Mouse (Mus musculus): ENCODE results near the gene Abhd6. TPM values are rescaled to one million over a fixed set of nuclear protein-coding genes. Genes with fewer than 3 reads are reported as not detected.
"Not testable (repeated sequence)": the region's sequence is repeated elsewhere in the genome, so short reads cannot be mapped to it uniquely, and the experiment has no call there.

The Abhd6 gene
- polyA plus RNA-seq, 1 experiment from 2014 or later: 25.9 TPM

GRCm38 (mm10) chr14:8000247-8000646 is 2.5 kb upstream of the Abhd6 start:
- H3K9ac ChIP-seq: no peak overlapping the region
- peaks cover 23% of the 10 kb centered on the region for H3K4me1 ChIP-seq
- H3K9me3 ChIP-seq (replicated peaks): no peaks in the 10 kb centered on the region
- no peak overlapping the region for H3K4me3 ChIP-seq
- no peaks in the 10 kb centered on the region for H3K36me3 ChIP-seq (ENCODE audit: poor library complexity, severe bottlenecking)
- no peak overlapping the region for H3K4me2 ChIP-seq
- 87% methylated on average over 5 of the region's 5 CpGs for WGBS
- no peak overlapping the region for H3K27ac ChIP-seq
- no peak for ATAC-seq
- peaks cover 34% of the 10 kb centered on the region for H3K27me3 ChIP-seq

DNA sequence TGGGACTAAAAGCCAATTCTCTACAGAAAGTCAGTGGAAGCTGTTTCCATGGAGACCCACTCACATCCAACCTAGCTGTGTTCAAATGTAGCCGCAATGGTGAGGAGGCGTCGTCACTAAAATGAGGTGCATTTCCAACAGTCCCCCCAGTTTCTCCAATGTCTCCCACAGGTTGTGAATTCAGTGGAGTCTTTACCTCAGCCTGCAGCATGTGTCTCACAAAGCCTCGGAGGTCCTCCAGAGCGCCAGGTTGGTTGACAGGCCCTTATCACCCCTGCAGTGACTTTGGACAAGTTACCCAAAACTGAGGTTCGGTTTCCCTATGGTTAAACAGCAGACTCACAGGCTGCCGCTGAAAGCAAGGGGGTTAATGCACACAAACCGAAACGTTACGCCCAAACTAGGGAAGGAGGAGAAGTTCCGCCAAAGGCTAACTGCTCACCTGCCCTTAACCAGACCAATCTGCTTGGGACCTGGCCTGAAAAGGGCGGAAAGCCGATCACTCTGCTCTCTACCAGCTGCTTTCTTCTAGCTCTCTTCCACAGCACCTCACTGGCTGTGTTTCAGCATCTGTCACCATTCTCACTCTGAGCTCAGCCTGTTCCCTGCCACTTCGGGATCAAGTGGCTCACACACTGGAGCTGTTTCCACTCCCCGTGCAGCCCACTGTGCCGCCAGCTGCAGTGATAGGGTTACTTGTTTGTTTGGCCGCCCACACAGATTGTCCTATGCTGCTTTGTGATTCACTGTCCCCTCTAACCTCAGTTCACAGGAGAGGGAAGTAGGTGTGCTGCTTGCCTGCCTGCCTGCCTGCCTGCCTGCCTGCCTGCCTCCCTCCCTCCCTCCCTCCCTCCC is 1.6 kb upstream of the Abhd6 start:
- no peak overlapping the region for H3K9ac ChIP-seq
- ATAC-seq: no peak
- WGBS: 28% methylated on average over 17 of the region's 17 CpGs

DNA sequence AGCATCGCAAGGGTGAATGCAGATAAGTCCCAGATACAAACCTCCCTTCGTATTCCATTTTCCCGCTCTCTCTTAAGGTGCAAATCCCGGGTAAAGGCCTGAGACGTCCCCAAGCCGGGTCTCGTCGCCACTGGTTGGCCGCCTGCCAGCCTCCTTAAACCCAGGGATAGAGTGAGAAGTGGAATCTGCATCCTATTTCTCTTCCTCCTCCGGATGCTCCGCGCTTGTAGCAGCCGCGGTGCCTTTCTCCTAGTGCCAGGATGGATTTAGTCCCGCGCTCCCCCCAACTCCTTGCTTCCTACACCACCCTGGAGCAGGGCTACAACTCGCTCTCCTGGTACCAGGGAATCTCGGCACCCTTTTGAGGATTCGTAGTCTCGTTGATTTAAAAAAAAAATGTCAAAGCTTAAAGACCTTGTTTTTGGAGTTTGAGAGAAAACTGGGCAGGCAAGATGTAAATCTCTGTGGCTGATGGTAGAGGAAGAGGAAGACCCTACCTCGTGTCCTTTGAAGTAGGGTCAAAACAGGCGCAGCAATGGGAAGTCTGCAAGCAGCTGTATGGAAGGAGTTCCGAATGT is 480 bp downstream of the Abhd6 start:
- H3K36me3 ChIP-seq (ENCODE audit: poor library complexity, severe bottlenecking): no peaks in the 10 kb centered on the region
- ATAC-seq: peak; percentile 71; the same call in 1 of the 2 replicates
- peaks cover 34% of the 10 kb centered on the region for H3K27me3 ChIP-seq
- H3K4me2 ChIP-seq: peak overlapping the region; percentile 64
- H3K4me1 ChIP-seq: peaks cover 16% of the 10 kb centered on the region
- under 1% methylated on average over 23 of the region's 23 CpGs for WGBS
- H3K4me3 ChIP-seq: peak overlapping the region; percentile 68
- H3K27ac ChIP-seq: peak overlapping the region; percentile 74
- H3K9ac ChIP-seq: peak overlapping the region; percentile 70
- no peaks in the 10 kb centered on the region for H3K9me3 ChIP-seq (replicated peaks)

More for the DNA sequence above, 1.6 kb upstream of the Abhd6 start:
- Histone ChIP-seq H3K4me3 (no peak overlapping the region), H3K27me3 (peaks cover 34% of the 10 kb centered on the region), H3K9me3 (replicated peaks) (no peaks in the 10 kb centered on the region), H3K4me2 (no peak overlapping the region), H3K27ac (no peak overlapping the region), H3K4me1 (peaks cover 23% of the 10 kb centered on the region), H3K36me3 (ENCODE audit: poor library complexity, severe bottlenecking) (no peaks in the 10 kb centered on the region)

DNA sequence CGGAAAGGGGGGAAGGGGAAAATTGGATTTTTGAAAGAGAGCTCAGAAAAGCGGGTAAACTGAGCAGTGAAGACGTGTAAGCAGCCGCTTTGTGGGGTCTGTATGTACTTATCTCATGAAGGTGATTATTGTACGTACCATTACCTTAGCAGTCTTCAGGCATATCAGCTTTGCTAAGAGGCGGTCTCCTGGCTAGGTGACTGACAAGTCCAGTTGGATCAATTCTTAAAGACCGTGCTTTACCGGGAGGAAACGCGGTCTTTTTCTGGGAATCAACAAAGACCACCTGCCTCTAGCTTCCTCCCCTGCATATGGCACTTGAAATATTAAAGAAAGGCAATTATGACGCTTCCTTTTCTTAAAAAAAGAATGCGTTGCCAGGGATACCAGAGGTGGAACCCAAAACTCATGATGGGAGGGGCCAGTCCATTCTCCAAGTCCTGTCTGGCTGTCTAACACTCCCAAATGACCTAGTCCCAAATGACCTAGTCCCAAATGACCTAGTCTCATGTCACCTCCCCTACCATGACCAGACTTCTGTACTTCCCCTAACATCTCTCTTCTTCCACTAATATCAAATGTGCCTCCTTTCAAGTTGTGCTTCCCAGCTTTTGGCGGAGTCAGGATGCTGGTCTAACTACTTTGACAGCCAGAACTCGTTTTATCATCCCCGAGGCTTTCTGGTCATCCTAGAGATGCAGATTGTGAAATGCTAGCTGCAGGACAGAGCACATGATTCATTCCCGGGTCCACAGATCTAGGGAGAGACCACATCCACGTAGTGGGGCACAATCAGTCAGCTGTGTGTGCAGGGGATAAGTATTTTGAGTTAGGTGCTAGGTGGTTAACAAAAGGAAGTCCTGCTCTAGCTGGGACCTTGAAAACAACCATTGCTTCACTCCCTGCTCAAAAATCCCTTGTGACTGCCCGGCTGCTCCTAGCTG is 1.3 kb downstream of the Abhd6 start:
- 40% methylated on average over 18 of the region's 18 CpGs for WGBS
- peak overlapping the region; percentile 64 for H3K4me2 ChIP-seq
- H3K27me3 ChIP-seq: peaks cover 31% of the 10 kb centered on the region
- peaks cover 16% of the 10 kb centered on the region for H3K4me1 ChIP-seq
- no peaks in the 10 kb centered on the region for H3K9me3 ChIP-seq (replicated peaks)
- no peak overlapping the region for H3K27ac ChIP-seq
- peak overlapping the region; percentile 70 for H3K9ac ChIP-seq
- H3K4me3 ChIP-seq: peak overlapping the region; percentile 68
- no peaks in the 10 kb centered on the region for H3K36me3 ChIP-seq (ENCODE audit: poor library complexity, severe bottlenecking)
- ATAC-seq: 0 out of 2 replicates have a peak, but pooled peaks have one; percentile 15

DNA sequence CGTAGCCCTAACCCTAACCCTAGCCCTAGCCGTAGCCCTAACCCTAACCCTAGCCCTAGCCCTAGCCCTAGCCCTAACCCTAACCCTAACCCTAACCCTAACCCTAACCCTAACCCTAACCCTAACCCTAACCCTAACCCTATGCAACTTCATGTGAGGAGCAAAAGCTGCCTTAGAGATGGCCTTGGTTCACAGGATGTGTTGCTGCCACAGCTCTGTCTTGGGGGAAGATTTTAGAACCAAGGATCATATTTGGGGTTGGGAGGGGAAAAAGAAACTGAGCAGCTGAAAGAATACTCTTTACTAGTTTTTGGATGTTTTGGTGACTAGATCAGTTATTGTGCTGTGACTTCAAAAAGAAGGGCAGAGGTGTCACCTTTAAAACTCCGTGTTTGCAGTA is 3.4 kb downstream of the Abhd6 start:
- H3K4me1 ChIP-seq: peaks cover 16% of the 10 kb centered on the region
- H3K9me3 ChIP-seq (replicated peaks); H3K36me3 ChIP-seq (ENCODE audit: poor library complexity, severe bottlenecking); H3K4me3 ChIP-seq; H3K9ac ChIP-seq; H3K27ac ChIP-seq; ATAC-seq; H3K4me2 ChIP-seq: not testable (repeated sequence)
- peaks cover 12% of the 10 kb centered on the region for H3K27me3 ChIP-seq
- 66% methylated on average over 3 of the region's 3 CpGs for WGBS

- ATAC-seq: no peak
- Histone ChIP-seq H3K36me3 (ENCODE audit: poor library complexity, severe bottlenecking) (no peaks in the 10 kb centered on the region), H3K27me3 (peaks cover 3% of the 10 kb centered on the region), H3K4me3 (no peak overlapping the region), H3K9me3 (replicated peaks) (no peaks in the 10 kb centered on the region), H3K4me1 (peaks cover 16% of the 10 kb centered on the region), H3K27ac (no peak overlapping the region), H3K9ac (no peak overlapping the region), H3K4me2 (no peak overlapping the region)
Observed at GRCm38 (mm10) chr14:8007084-8007483, 4.4 kb downstream of the Abhd6 start.

GRCm38 (mm10) chr14:8007486-8007885 is 4.8 kb downstream of the Abhd6 start:
- Histone ChIP-seq H3K9me3 (replicated peaks) (no peaks in the 10 kb centered on the region), H3K9ac (no peak overlapping the region), H3K4me1 (peaks cover 13% of the 10 kb centered on the region), H3K27me3 (no peaks in the 10 kb centered on the region), H3K36me3 (ENCODE audit: poor library complexity, severe bottlenecking) (no peaks in the 10 kb centered on the region), H3K27ac (no peak overlapping the region), H3K4me2 (no peak overlapping the region), H3K4me3 (no peak overlapping the region)
- ATAC-seq: no peak
- WGBS: 83% methylated on average over 2 of the region's 2 CpGs

- Histone ChIP-seq H3K9ac (no peak overlapping the region), H3K9me3 (replicated peaks) (no peaks in the 10 kb centered on the region), H3K27me3 (no peaks in the 10 kb centered on the region), H3K4me3 (no peak overlapping the region), H3K36me3 (ENCODE audit: poor library complexity, severe bottlenecking) (no peaks in the 10 kb centered on the region), H3K4me2 (no peak overlapping the region), H3K4me1 (peaks cover 13% of the 10 kb centered on the region), H3K27ac (no peak overlapping the region)
- WGBS: 86% methylated on average over 10 of the region's 10 CpGs
- ATAC-seq: no peak
Observed at GRCm38 (mm10) chr14:8007923-8008322, 5.2 kb downstream of the Abhd6 start.

- WGBS: 91% methylated on average over 2 of the region's 2 CpGs
- Histone ChIP-seq H3K4me2 (no peak overlapping the region), H3K9me3 (replicated peaks) (no peaks in the 10 kb centered on the region), H3K9ac (no peak overlapping the region), H3K27ac (no peak overlapping the region), H3K4me3 (no peak overlapping the region), H3K4me1 (no peaks in the 10 kb centered on the region), H3K36me3 (ENCODE audit: poor library complexity, severe bottlenecking) (no peaks in the 10 kb centered on the region), H3K27me3 (no peaks in the 10 kb centered on the region)
- ATAC-seq: no peak
Observed at GRCm38 (mm10) chr14:8011297-8011696, 8.6 kb downstream of the Abhd6 start.

DNA sequence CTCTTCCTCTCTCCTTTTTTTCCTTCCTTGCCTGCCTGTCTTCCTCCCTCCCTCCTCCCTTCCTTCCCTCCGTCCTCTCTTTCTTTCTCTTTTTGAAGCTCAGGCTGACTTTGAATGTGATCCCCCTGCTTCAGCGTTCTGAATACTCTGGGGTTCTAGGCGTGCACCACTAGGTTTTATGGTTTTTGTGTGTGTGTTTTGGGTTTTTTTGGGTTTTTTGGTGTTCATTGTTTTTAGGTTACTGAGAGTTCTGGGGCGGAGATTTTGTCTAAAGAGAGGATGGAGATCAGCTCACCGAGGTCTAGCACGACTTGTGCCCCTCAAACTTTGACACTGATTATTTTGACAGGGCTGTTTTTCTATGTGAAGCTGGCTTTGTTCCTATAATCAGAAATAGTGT is 9.2 kb downstream of the Abhd6 start:
- Histone ChIP-seq H3K9ac (no peak overlapping the region), H3K4me3 (no peak overlapping the region), H3K4me2 (no peak overlapping the region), H3K27ac (no peak overlapping the region), H3K9me3 (replicated peaks) (no peaks in the 10 kb centered on the region), H3K27me3 (no peaks in the 10 kb centered on the region), H3K4me1 (no peaks in the 10 kb centered on the region), H3K36me3 (ENCODE audit: poor library complexity, severe bottlenecking) (no peaks in the 10 kb centered on the region)
- no peak for ATAC-seq
- WGBS: 80% methylated on average over 6 of the region's 6 CpGs

DNA sequence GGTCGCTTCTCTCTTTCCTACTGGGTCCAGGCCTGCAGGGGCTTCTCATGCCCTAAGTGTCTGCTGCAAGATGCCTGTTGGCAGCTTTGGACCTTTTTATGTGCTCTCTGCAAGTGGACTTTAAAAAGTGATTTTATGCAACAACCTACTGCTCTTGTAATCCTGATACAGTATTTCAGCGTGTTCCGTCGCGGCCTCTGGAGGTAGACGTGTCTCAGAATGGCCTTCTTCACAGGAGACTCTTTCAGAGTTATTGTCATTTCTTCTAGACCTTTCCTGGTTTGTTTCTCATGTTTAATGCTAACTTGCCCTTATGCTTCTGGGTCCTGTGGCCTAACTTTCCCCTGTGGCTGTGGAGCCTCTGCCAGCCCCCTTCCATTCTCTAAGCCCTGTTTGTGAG is 13.1 kb downstream of the Abhd6 start:
- Histone ChIP-seq H3K4me2 (no peak overlapping the region), H3K36me3 (ENCODE audit: poor library complexity, severe bottlenecking) (no peaks in the 10 kb centered on the region)
- WGBS: 90% methylated on average over 6 of the region's 6 CpGs

GRCm38 (mm10) chr14:8016276-8016675 is 13.6 kb downstream of the Abhd6 start:
- H3K9me3 ChIP-seq (replicated peaks): no peaks in the 10 kb centered on the region
- no peaks in the 10 kb centered on the region for H3K4me1 ChIP-seq
- H3K4me2 ChIP-seq: no peak overlapping the region
- no peak for ATAC-seq
- no peaks in the 10 kb centered on the region for H3K36me3 ChIP-seq (ENCODE audit: poor library complexity, severe bottlenecking)
- no peaks in the 10 kb centered on the region for H3K27me3 ChIP-seq
- no peak overlapping the region for H3K9ac ChIP-seq
- no peak overlapping the region for H3K27ac ChIP-seq
- WGBS: 92% methylated on average over 6 of the region's 6 CpGs
- no peak overlapping the region for H3K4me3 ChIP-seq

More for the DNA sequence above, 13.1 kb downstream of the Abhd6 start:
- no peaks in the 10 kb centered on the region for H3K9me3 ChIP-seq (replicated peaks)
- no peak for ATAC-seq
- no peaks in the 10 kb centered on the region for H3K4me1 ChIP-seq
- H3K9ac ChIP-seq: no peak overlapping the region
- no peak overlapping the region for H3K4me3 ChIP-seq
- no peaks in the 10 kb centered on the region for H3K27me3 ChIP-seq
- no peak overlapping the region for H3K27ac ChIP-seq

Data from forebrain, embryonic 13.5 days (tissue).